Mouse (Mus musculus) neural tube, embryonic 13.5 days (tissue): Measurements from ENCODE around the gene Cdon. TPM values are rescaled to one million over a fixed set of nuclear protein-coding genes. Genes with fewer than 3 reads are reported as not detected.

Experiments
- ATAC-seq: fragments of 200-750 bp; cut with Nextera tagmentation; 2 replicates; pipeline ENCODE4 v1.8.0; 2017; ENCODE audit warnings: low read depth, mild to moderate bottlenecking, moderate TSS enrichment, moderate library complexity
- H3K27ac ChIP-seq: fragments of 300-500 bp; sonication (generic); replicated peaks from 2 replicates; pipeline ENCODE4 v1.5.1; 2015; ENCODE audit warnings: moderate library complexity, mild to moderate bottlenecking, inconsistent platforms
- H3K27me3 ChIP-seq: fragments of 300-500 bp; sonication (generic); 2 replicates; pipeline ENCODE4 v1.6.1; 2015; ENCODE audit warnings: mild to moderate bottlenecking, inconsistent platforms
- H3K36me3 ChIP-seq: fragments of 300-500 bp; sonication (generic); 2 replicates; pipeline ENCODE4 v1.6.1; 2015; ENCODE audit warnings: mild to moderate bottlenecking, inconsistent platforms
- H3K4me1 ChIP-seq: fragments of 300-500 bp; sonication (generic); replicated peaks from 2 replicates; pipeline ENCODE4 v1.6.1; 2015; ENCODE audit warnings: inconsistent platforms
- H3K4me2 ChIP-seq: fragments of 300-500 bp; sonication (generic); 2 replicates; pipeline ENCODE4 v1.6.1; 2015; ENCODE audit warnings: inconsistent platforms, mild to moderate bottlenecking, moderate library complexity
- H3K4me3 ChIP-seq: fragments of 300-500 bp; sonication (generic); 2 replicates; pipeline ENCODE4 v1.5.1; 2015; ENCODE audit warnings: mild to moderate bottlenecking, inconsistent platforms
- H3K9ac ChIP-seq: fragments of 300-500 bp; sonication (generic); 2 replicates; pipeline ENCODE4 v1.6.1; 2015; ENCODE audit warnings: moderate library complexity, mild to moderate bottlenecking, inconsistent platforms
- H3K9me3 ChIP-seq: fragments of 300-500 bp; sonication (generic); 2 replicates; pipeline ENCODE4 v1.6.1; 2016; ENCODE audit warnings: inconsistent platforms
- WGBS: fragments of 180-500 bp; shearing (Covaris S2); methylation state at CpG from one replicate; pipeline ENCODE4 v1.1.7; 2015; 5-methylcytosine and 5-hydroxymethylcytosine counted together
- polyA plus RNA-seq: library from polyadenylated mRNA; unstranded; fragments of >200 nt; fragmentation: Nextera tagmentation; extraction: Ambion mirVana; gene quantifications from 2 replicates; pipeline ENCODE4 v1.2.1, GENCODE M21; 2015

Gene Cdon
- polyA plus RNA-seq, 1 experiment from 2014 or later: 3.5 TPM

- peaks cover 2% of the 10 kb centered on the region; the same call in 1 of the 2 replicates for H3K4me1 ChIP-seq
- 72% methylated on average over 13 of the region's 13 CpGs for WGBS
- no peak for ATAC-seq
- H3K9me3 ChIP-seq: no peaks in the 10 kb centered on the region
- no peaks in the 10 kb centered on the region for H3K27me3 ChIP-seq
- H3K4me3 ChIP-seq: no peak overlapping the region
- no peak overlapping the region for H3K9ac ChIP-seq
- H3K4me2 ChIP-seq: no peak overlapping the region
- H3K27ac ChIP-seq: no peak overlapping the region
- peaks cover 38% of the 10 kb centered on the region for H3K36me3 ChIP-seq
These were observed 61.3 kb downstream of the Cdon start for GRCm38 (mm10) chr9:35482014-35482898.

- no peaks in the 10 kb centered on the region for H3K9me3 ChIP-seq
- no peak overlapping the region for H3K27ac ChIP-seq
- peaks cover 44% of the 10 kb centered on the region for H3K36me3 ChIP-seq
- no peak for ATAC-seq
- no peak overlapping the region for H3K4me3 ChIP-seq
- H3K4me1 ChIP-seq: peaks cover 2% of the 10 kb centered on the region; the same call in 1 of the 2 replicates
- WGBS: 87% methylated on average over 3 of the region's 3 CpGs
- no peaks in the 10 kb centered on the region for H3K27me3 ChIP-seq
- H3K4me2 ChIP-seq: no peak overlapping the region
- no peak overlapping the region for H3K9ac ChIP-seq
These were observed 63.0 kb downstream of the Cdon start for GRCm38 (mm10) chr9:35483949-35484348.

- no peak overlapping the region for H3K27ac ChIP-seq
- no peak for ATAC-seq
- H3K9ac ChIP-seq: no peak overlapping the region
- H3K36me3 ChIP-seq: peaks cover 53% of the 10 kb centered on the region
- no peak overlapping the region for H3K4me3 ChIP-seq
- no peaks in the 10 kb centered on the region for H3K9me3 ChIP-seq
- no peaks in the 10 kb centered on the region for H3K27me3 ChIP-seq
- 84% methylated on average over 13 of the region's 13 CpGs for WGBS
- no peak overlapping the region for H3K4me2 ChIP-seq
- H3K4me1 ChIP-seq: peaks cover 2% of the 10 kb centered on the region; the same call in 1 of the 2 replicates
These were observed 65.7 kb downstream of the Cdon start for GRCm38 (mm10) chr9:35486616-35487015.

GRCm38 (mm10) chr9:35488496-35488895 is 67.6 kb downstream of the Cdon start:
- H3K4me3 ChIP-seq: no peak overlapping the region
- H3K9ac ChIP-seq: no peak overlapping the region
- no peak for ATAC-seq
- H3K27me3 ChIP-seq: no peaks in the 10 kb centered on the region
- H3K9me3 ChIP-seq: no peaks in the 10 kb centered on the region
- peaks cover 47% of the 10 kb centered on the region for H3K36me3 ChIP-seq
- WGBS: 84% methylated on average over 4 of the region's 4 CpGs
- H3K4me1 ChIP-seq: no peaks in the 10 kb centered on the region
- no peak overlapping the region for H3K27ac ChIP-seq
- H3K4me2 ChIP-seq: no peak overlapping the region

GRCm38 (mm10) chr9:35491109-35491866 is 70.4 kb downstream of the Cdon start:
- H3K4me2 ChIP-seq: no peak overlapping the region
- H3K9me3 ChIP-seq: no peaks in the 10 kb centered on the region
- no peak overlapping the region for H3K4me3 ChIP-seq
- H3K9ac ChIP-seq: no peak overlapping the region
- ATAC-seq: no peak
- H3K27ac ChIP-seq: no peak overlapping the region
- peaks cover 12% of the 10 kb centered on the region for H3K4me1 ChIP-seq
- 82% methylated on average over 11 of the region's 11 CpGs for WGBS
- no peaks in the 10 kb centered on the region for H3K27me3 ChIP-seq
- H3K36me3 ChIP-seq: peaks cover 31% of the 10 kb centered on the region

GRCm38 (mm10) chr9:35493033-35493732 is 72.3 kb downstream of the Cdon start:
- Histone ChIP-seq H3K9me3 (no peaks in the 10 kb centered on the region), H3K9ac (no peak overlapping the region), H3K4me2 (no peak overlapping the region), H3K27ac (no peak overlapping the region), H3K4me3 (no peak overlapping the region), H3K4me1 (peaks cover 17% of the 10 kb centered on the region), H3K36me3 (peaks cover 19% of the 10 kb centered on the region), H3K27me3 (no peaks in the 10 kb centered on the region)
- no peak for ATAC-seq
- WGBS: 39% methylated on average over 7 of the region's 7 CpGs

GRCm38 (mm10) chr9:35493733-35494092 is 72.8 kb downstream of the Cdon start:
- WGBS: 30% methylated on average over 4 of the region's 4 CpGs

GRCm38 (mm10) chr9:35494937-35495336 is 74.0 kb downstream of the Cdon start:
- H3K27me3 ChIP-seq: no peaks in the 10 kb centered on the region
- H3K4me1 ChIP-seq: peaks cover 17% of the 10 kb centered on the region
- H3K36me3 ChIP-seq: peaks cover 6% of the 10 kb centered on the region; the same call in 1 of the 2 replicates
- 34% methylated on average over 4 of the region's 4 CpGs for WGBS
- no peak for ATAC-seq
- H3K4me2 ChIP-seq: no peak overlapping the region
- no peak overlapping the region for H3K27ac ChIP-seq
- no peak overlapping the region for H3K9ac ChIP-seq
- no peak overlapping the region for H3K4me3 ChIP-seq
- H3K9me3 ChIP-seq: no peaks in the 10 kb centered on the region

More at GRCm38 (mm10) chr9:35493733-35494092, 72.8 kb downstream of the Cdon start:
- Histone ChIP-seq H3K9ac (no peak overlapping the region), H3K4me3 (no peak overlapping the region), H3K36me3 (peaks cover 14% of the 10 kb centered on the region), H3K4me1 (peaks cover 17% of the 10 kb centered on the region), H3K9me3 (no peaks in the 10 kb centered on the region), H3K4me2 (no peak overlapping the region), H3K27ac (no peak overlapping the region), H3K27me3 (no peaks in the 10 kb centered on the region)
- no peak for ATAC-seq

- Histone ChIP-seq H3K4me2 (no peak overlapping the region), H3K36me3 (peaks cover 8% of the 10 kb centered on the region; the same call in 1 of the 2 replicates), H3K27ac (no peak overlapping the region; the same call in 1 of the 2 replicates), H3K4me1 (peaks cover 17% of the 10 kb centered on the region), H3K9ac (no peak overlapping the region), H3K9me3 (no peaks in the 10 kb centered on the region), H3K27me3 (no peaks in the 10 kb centered on the region), H3K4me3 (no peak overlapping the region)
- WGBS: 59% methylated on average over 3 of the region's 3 CpGs
- ATAC-seq: no peak
These were observed 74.5 kb downstream of the Cdon start for GRCm38 (mm10) chr9:35495471-35495870.

GRCm38 (mm10) chr9:35499946-35500345 is 79.0 kb downstream of the Cdon start:
- Histone ChIP-seq H3K27me3 (no peaks in the 10 kb centered on the region), H3K9me3 (no peaks in the 10 kb centered on the region), H3K4me3 (no peak overlapping the region), H3K27ac (no peak overlapping the region), H3K4me1 (peaks cover 17% of the 10 kb centered on the region), H3K4me2 (no peak overlapping the region), H3K9ac (no peak overlapping the region), H3K36me3 (peaks cover 28% of the 10 kb centered on the region)
- 87% methylated on average over 6 of the region's 6 CpGs for WGBS
- ATAC-seq: no peak

GRCm38 (mm10) chr9:35502361-35503000 is 81.6 kb downstream of the Cdon start:
- Histone ChIP-seq H3K27me3 (no peaks in the 10 kb centered on the region), H3K9ac (no peak overlapping the region), H3K27ac (no peak overlapping the region), H3K4me2 (no peak overlapping the region), H3K9me3 (no peaks in the 10 kb centered on the region), H3K4me3 (no peak overlapping the region), H3K4me1 (no peaks in the 10 kb centered on the region), H3K36me3 (peaks cover 32% of the 10 kb centered on the region)
- ATAC-seq: no peak
- WGBS: 83% methylated on average over 10 of the region's 10 CpGs
